Mouse (Mus musculus) lung, adult 18-20 months (tissue): Measurements from ENCODE around the gene Pmvk.
"Not testable (repeated sequence)": the region's sequence is repeated elsewhere in the genome, so short reads cannot be mapped to it uniquely, and the experiment has no call there.

Experiments used
- DNase-seq, 2 experiments: peaks; one replicate each; pipeline ENCODE4 v3.0.0; 2022; ENCODE audit warnings: mixed read lengths in 2 of 2

The Pmvk gene

DNA sequence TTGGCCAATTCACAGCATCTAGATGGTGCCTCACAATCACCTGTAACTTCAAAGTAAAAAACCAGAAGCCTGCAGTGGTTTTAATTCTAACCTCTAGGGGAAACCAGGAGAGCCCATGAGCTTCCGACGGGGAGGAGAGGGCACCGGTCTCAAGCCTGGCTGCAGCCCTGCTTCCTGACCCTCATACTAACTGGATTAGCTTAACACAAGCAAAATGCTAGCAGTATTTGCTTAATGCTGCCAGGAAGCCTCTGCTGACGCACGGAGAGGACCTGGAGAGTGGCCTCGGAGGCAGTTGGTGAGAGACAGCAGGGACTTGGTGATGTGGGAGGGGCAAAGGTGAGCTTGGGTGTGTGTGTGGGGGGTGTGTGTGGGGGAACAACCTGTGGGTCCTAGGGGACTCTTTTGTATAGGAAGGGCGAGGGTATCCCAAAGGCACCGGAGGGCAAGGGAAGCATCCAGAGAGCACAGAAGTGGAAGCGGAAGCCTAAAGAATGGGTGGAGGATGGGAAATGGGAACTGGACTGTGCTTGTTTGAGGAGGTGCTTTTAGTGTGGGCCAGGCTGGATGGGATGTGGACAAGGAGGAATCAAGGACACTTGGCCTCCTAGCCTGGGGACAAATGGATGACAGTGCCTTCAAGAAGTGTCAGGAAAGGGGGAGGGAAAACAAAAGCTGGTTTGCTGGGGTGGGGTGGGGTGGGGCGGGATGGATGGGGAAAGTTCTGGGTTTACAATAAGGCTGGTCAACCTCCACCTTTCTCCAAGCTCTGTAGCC, at the start of gene Pmvk:
Pmvk (plus strand) TSS at position 141 of the 777 bp plus-strand sequence.
- no peak for DNase-seq

DNA sequence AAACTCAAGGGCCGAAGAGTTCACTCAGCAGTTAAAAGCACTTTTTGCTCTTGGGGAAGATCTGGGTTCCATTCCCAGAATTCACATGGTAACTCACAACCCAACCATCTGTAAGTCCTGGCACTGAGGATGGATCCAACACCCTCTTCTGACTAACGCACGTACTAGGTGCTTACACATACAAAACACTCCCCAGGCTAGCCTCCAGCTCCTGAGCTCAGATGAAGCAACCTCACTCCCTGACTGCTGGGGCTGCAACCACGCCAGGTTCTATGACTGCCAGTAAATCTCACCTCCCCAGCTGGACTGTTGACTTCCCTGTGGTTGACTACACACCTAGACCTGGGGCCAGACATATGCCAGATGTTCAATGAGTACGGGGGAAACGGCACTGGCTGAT, 47.5 kb upstream of the Pmvk start:
- no peak for DNase-seq

DNA sequence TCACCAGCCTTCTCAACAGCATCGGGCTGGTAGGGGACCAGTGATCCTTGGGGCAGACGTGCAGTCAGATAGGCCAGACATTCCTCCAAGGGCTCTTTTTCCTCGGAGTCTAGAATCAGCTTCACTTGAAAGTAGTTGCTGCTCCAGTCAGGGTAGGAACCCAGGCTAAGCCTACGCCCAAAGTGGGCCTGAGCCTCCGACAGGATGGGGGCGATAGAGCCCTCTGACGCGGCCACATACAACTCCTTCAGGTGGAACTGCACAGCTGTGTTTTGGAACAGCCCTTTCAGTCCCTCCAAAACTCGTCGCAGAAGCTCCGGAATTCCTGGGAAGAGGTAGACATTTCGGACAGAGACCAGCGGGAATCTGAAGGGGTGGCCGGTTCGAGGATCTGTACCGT, 45.9 kb upstream of the Pmvk start:
- no peak for DNase-seq

DNA sequence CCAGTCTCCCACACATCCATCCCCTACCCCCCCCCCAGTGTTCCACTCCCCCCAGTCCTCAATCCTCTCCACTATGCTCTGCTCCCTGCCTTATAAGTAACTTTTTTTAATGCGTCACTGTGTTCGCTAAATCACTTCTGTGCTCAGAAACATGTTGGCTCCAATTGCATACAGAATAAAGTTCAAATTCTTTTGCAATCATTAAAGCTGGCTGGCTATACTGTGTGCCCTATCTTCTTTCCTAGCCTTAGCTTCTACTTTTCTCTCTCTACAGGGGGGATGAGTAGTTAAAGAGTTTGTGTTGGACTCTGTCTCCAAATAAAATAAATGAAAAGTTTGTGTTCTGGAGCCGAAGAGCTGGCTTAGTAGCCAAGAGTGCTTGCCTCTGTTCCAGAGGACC, 44.6 kb upstream of the Pmvk start:
- no peak for DNase-seq

DNA sequence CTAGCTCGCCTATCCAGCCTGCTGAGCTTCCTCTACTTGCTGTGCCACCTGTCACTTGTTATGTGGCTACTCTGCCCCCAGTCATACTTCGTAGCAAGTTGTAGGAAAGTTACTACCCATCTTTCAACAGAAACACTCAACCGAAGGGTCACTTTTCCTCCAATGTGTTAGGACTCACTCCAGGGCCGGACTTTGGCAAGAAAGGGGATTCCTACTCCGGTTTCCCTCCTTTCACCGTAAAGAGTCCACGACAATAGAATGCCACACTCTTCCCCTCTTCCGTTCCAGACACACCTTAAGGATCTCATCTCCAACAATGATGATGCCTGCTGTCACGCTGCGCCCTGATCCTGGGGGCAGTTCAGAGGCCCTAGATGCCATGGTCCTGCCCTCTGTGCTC, 43.5 kb upstream of the Pmvk start:
- DNase-seq, result no peak

DNA sequence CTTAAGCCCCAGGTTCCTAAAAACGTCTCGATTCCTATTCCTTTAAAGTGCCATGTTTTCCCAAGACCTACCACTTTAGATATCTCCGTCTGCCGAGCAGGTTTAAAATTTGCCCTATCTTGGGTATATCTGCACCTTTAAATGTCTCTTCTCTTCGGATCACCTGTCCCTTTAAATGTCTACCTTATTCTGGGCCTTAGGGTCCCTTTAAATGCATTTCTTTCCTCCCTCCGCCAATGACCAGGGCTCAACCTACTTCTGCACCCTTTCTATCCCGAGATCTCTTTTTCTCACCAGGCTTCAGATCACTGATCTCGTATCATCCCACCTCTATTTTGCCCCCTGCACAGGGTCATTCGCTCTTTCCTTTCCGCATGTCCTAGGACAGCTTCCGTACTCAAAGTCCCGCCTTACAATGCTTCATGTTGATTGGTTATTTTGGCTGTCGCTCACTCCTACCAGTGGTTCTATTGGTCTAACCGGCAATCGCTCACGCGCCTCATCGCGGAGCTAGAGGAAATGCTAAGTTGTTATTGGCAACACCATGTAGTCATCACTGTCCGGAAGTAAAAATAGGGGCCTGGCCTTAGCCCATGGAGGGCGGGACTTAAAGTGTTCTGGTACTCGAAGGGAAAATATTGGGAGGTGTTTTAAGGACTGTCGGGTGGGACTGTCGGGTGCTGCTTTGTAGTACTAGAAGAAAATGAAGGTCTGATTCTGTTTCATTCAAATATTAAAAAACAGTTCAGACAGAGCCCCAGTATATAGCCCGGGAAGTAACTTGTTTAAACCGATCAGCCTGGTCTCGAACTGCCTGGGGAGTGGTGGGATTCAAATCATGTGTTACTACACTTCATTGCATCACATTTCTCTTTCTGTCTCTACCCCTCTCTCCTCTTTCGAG, 42.6 kb upstream of the Pmvk start, which contains the start of gene Flad1:
Flad1 (minus strand) TSS at position 381 of the 904 bp plus-strand sequence.
- peak; percentile 99 for DNase-seq

DNA sequence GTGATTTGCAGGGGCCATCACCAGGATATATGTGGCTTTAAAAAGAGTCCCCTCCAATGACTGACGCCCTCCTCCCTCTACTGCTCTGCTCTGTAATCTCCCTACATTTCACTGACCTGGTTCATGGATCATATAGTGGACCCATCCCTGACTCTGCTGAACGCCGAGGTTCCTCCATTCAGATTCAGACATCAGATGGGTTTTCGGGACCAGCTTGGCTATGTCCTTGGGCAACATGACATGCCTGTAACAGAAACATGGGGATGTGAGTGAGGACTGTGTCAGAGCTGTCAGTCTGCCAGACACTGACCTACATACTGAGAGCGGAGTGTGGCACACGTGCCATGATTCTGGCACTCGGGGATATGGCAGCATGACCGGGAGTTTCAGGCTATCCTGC, 38.2 kb upstream of the Pmvk start:
- DNase-seq, result no peak

DNA sequence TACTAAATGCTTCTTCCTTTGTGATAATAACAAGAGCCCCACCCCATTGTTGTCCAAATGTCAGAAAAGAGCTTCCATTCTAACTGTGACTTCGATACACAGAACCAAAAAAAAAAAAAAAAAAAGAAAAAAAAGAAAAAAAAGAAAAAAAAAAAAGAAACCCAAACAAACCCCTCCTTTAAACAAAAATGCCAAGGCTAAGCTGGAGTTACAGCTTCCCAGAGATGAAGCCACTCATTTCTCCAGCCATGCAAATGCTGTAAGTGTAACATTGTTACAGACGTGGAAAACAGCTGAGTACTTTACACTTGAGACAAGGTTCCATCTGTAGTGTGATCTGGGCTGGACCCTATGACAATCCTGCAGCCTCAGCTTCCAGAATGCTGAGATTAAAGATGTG, 37.2 kb upstream of the Pmvk start:
- no peak for DNase-seq

DNA sequence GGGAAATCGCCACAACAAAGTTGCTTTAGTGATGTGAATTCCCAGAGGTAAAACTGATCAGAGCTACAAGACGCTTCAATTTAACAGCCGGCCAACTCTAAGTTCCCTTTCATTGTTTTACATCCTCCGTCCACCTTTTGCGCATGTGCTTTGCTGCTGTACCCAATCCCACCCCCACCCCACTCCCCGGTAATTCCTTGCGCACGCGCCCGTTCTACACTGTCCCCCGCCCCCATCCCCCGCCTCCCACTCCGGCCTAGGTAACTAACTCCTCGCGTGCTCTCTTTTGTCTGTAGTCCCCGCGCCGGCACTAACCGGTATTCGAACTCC, 36.5 kb upstream of the Pmvk start:
- DNase-seq, result no peak

DNA sequence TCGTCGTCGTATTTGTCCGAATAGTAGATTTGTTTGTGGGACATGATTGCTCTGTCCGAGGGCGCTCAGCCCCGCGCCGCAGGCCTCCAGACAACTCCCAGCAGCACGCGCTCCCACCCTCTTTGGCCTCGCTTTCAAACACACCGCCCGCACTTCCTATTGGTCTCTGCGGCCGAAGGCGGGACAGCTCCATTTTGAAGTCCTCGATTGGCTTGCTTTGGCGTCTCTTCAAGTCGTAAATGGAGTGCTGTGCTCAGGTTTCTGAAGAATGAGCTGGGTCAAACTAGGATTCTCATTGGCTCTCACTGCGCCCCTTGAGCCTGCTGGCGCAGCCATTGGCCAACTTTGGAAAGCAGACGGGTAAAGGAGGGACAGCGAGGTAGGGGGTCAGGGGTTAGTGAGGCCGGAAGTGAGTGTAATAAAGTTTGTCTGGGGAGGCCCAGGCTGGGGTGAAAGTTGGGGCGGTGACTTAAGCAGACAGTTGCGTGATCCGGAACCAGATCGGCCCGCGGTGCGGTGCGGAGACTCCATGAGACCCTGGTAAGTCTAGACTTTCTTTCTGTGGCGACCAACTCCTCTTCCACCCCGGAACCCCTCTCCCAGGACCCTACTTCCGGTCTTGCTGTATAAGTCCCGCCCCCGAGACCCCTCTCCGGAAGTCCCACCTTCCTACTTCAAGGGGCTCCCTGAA, 36.0 kb upstream of the Pmvk start, which contains the start of the genes Cks1b and Shc1:
Cks1b (minus strand) TSS at position 214 of the 691 bp plus-strand sequence.
Shc1 (plus strand) TSS at position 274 of the 691 bp plus-strand sequence.
- DNase-seq, result peak; percentile 98

DNA sequence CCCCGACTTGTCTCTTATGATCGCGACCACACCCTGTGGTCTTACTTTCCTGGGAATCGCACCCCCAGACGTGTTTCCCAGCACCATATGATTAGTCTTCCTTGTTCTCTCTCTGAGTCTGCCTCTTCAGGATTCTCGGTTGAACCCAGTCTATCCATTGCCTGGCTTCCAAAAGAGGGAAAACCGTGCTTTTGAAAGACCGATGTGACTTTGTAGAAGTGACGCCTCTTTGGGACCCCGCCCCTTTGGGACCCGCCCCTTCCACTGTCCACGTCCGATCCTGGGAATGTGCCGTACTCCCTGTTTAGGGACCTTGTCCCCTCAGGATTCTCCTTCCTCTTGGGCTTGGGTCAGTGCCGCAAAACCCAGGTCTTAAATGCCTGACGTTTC, 35.5 kb upstream of the Pmvk start:
- peak; percentile 81 to 90 for DNase-seq

DNA sequence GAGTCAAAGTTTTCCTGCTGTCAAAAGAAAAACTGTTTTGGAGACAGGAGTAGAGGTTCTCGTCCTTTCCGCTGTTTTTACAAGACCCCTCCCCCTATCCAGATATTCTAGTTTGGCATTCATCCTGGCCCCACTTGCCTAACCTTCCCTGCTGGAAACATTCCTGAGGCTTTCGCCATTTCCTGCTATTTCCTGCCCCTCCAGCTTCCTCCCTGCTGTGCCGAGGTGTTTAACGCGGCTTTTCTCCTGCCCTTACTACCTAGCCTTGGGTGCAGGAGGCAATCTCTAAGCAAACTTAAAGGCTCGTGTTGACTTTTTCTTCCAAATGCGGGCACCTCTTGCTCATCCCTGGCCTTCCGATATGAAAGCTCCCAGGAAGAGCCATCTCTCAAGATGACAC, 34.8 kb upstream of the Pmvk start:
- peak; percentile 82 to 89 for DNase-seq

DNA sequence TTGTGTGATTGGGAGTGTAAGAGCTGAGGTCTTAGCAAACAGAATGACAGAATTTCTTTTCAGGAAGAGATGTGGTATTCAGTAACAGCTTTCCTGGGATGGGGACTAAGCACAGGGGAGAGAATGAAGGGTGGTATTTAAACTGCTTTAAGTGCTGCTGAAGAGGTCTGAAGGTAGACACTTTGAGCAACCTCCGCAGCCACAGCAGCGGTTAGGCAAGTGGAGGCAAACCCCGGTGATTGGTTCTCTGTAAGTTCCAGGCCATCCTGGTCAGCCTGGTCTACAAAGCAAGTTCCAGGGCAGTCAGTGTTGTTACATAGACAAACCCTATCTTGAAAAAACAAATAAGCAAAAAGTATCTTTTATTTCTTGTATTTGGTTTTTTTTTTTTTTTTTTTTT, 34.4 kb upstream of the Pmvk start:
- peak; percentile 46 to 65 for DNase-seq

DNA sequence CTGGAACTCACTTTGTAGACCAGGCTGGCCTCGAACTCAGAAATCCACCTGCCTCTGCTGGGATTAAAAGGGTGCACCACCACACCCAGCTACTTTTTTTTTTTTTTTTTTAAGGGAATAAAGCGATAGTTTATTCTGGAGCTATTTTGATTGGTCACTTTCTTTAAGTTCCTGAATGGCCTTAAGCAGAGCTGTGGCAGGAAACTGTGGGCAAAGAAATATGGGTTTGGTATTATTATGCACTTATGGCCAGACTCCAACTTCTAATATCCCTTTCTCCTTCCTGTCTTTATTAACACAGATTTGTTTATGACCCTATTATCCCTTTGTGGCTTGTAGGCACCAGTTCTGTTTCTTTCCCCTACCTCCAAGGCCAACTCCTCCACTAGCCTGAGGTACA, 33.9 kb upstream of the Pmvk start:
- DNase-seq, result no peak

DNA sequence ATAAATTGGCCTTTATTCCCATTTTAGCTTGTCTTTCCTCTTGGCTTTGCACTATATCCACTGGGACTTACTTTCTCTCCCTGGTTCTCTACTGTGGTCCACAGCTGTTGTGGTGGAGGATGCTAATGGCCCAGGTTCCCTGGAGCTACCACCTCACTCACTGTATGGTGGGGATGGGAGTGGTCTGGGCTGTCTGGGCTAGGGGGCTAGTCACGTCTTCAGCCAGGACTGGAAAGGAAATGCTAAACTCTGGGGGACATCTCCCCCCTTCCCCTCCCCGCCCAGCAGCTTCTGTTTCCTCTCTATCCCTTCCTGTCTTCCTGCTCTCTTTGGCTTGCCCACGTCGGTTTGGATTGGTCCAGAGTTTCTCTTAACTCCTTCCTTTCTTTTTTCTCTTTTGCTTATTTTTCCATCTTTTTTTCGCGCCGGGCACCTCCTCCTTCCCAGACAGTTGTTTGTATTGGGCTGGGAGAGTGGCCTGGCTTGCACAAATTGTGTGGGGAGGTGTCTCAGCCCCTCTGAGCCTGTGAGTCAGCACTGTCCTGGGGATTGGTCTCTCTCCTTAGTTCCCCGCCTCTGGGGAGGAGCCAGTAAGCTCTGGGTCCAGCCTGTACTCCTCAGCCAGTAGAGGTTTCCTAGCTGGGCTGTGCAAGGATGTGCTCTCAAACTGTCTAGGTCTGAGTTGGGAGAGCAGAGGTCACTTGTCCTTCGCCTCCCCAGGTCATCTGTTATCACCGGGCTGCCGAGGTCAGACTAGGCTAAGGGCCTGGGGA, 33.2 kb upstream of the Pmvk start:
- peak; percentile 90 to 93 for DNase-seq

DNA sequence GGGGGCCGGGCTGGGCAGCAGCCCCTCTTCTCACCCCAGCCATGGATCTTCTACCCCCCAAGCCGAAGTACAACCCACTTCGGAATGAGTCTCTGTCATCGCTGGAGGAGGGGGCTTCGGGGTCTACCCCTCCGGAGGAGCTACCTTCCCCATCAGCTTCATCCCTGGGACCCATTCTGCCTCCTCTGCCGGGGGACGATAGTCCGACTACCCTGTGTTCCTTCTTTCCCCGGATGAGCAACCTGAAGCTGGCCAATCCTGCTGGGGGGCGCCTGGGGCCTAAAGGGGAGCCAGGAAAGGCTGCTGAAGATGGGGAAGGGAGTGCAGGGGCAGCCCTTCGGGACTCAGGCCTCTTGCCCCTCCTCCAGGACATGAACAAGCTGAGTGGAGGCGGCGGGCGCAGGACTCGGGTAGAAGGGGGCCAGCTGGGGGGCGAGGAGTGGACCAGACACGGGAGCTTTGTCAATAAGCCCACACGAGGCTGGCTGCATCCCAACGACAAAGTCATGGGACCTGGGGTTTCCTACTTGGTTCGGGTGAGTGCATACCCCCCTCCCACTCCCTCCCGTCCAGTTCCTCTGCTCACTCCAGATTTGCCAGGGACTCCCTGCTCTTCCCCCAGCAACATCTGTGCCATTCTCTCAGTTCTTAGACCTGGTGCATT, 32.4 kb upstream of the Pmvk start:
- no peak for DNase-seq

DNA sequence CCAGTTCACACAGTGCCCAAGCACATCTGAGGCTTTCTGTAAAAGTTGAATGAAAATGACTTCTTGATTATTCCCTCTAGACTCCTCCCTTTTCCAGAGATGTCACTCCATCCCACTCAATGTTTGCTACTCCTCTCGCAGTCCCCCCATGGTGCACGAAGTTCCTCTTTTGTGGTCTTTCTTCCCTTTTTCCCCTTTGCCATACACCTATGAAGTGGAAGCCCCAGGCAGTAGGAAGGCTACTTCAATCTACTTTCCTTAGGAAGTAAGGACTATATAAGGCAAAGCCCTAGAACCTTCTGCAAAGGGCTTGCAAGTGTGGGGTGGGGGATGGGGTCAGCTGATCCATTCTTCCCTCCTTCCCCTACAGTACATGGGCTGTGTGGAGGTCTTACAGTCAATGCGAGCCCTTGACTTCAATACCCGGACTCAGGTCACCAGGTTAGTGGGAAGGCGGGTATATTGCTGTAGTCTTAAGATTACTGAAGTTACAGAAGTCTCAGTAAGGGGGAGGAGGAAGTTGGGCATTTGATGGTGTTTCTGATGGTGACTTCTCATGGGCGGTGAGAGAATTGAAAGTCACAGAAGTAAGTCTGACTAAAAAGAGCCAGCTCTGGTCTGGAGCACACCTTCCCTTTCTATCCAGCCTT, 31.7 kb upstream of the Pmvk start:
- no peak for DNase-seq

DNA sequence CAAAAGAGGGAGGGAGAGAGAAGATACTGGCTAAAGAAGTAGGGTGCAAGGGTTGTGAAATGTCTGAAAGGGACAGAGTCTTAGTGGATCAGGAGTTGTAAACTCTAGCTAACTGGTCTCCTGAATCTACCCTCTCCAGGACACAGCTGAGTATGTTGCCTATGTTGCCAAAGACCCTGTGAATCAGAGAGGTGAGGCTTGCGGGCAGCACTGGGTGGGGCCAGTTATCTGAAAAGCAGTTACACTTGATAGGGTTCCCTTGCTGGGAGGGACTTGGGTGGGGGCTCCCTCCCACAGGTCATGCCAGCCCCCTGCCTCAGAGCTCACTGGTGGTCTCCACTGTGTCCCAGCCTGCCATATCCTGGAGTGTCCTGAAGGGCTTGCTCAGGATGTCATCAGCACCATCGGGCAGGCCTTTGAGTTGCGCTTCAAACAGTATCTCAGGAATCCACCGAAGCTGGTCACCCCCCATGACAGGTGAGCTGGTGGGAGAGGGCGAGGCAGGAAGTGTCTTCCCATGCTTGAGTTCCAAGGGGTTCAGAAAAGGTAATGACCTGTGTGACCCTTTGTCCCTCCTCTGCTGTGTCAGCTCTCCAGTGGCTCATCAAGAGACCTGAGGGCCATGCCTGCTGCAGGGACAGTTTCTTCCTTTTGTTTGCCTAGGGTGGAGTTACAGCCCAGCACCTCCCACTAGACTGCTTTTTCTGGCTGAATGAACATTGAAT, 29.8 kb upstream of the Pmvk start:
- DNase-seq, result no peak

DNA sequence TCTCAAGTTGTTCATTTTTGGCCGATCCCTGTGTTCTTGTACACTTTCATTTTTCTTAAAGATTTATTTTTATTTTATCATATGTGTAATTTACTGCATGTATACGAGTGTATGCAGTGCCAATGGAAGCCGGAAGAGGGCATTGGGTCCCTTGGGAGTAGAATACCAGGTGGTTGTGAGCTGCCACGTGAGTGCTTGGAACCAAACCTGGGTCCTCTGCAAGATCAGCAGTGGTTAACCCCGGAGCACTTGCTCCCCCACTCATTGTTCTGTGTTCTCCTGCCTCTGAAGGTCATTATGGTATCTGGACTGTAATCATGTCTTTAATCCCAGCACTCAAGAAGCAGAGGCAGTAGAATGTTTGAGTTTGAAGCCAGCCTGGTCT, 29.2 kb upstream of the Pmvk start:
- no peak for DNase-seq

DNA sequence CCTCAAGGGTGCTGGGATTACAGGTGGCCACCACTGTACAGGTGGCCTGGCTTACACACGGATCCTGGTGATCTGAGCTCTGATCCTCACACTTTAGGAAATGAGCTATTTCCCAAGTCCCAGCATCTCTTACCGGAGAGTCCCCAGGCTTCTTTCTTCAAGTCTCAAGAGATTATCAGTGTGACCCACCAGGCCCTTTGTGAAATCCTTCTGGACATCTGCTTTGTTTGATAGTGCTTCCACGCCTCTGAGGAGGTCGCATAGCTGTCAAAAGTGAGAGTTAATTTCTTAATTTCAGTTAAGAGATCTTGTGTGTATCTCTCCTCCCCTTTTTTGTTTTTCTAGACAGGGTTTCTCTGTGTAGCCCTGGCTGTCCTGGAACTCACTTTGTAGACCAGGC, 28.5 kb upstream of the Pmvk start:
- DNase-seq, result no peak

DNA sequence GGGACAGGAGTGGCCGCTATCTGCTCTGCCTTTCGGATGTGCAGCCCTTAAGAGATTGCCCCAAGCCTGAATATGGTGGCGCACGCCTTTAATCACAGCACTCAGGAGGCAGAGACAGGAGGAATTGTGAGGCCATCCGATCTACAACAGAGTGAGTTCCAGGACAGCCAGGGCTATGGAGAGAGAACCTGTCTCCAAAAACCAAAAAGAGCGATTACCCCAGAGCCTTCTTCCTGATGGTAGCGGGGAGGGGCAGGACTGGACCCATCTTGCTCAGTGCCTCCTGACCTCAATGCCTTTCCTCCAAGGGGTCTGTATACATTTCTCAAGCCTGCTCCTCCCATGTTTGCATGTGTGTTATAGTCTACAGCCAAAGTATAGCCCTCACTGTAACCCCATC, 25.3 kb upstream of the Pmvk start:
- DNase-seq, result not testable (repeated sequence)
